Mouse (Mus musculus) liver, embryonic 14.5 days (tissue): ENCODE measurements at regions not wholly inside any gene's neighbourhood (a gene's known extent, or its start where the extent isn't known, plus 50 kb on each side); places are given as distances from the start of the nearest gene placed in this dataset.

ENCODE experiments used
- ATAC-seq: fragments of 200-750 bp; cut with Nextera tagmentation; 2 replicates; pipeline ENCODE4 v1.8.0; 2017; ENCODE audit warnings: moderate number of reproducible peaks, mild to moderate bottlenecking, moderate library complexity; ENCODE audit not compliant: insufficient read depth
- DNase-seq, 3 experiments: peaks; one replicate each; pipeline ENCODE4 v3.0.0-alpha.2; 2012 to 2013; ENCODE audit warnings: low read depth in 3 of 3, low spot score in 3 of 3
- H3K27ac ChIP-seq: fragments of 300-500 bp; sonication (generic); 2 replicates; pipeline ENCODE4 v1.5.1; 2014; ENCODE audit warnings: moderate library complexity, mild to moderate bottlenecking, control low read depth, inconsistent platforms
- H3K27me3 ChIP-seq: fragments of 300-500 bp; sonication (generic); 2 replicates; pipeline ENCODE4 v1.6.1; 2014; ENCODE audit warnings: mild to moderate bottlenecking, low read length, moderate library complexity; ENCODE audit not compliant: control insufficient read depth, insufficient read depth
- H3K36me3 ChIP-seq: fragments of 300-500 bp; sonication (generic); replicated peaks from 2 replicates; pipeline ENCODE4 v1.6.1; 2014; ENCODE audit warnings: low read depth; ENCODE audit not compliant: control insufficient read depth, insufficient read depth
- H3K4me1 ChIP-seq, 2 experiments: fragments of 200-500 bp in 1 of 2; fragments of 300-500 bp in 1 of 2; sonication (generic) in 1 of 2; replicated peaks; 2 replicates each; pipeline ENCODE4 v1.6.1; 2012 to 2014; ENCODE audit warnings: antibody characterized with exemption in 1 of 2, inconsistent platforms in 1 of 2, low read length in 1 of 2; ENCODE audit not compliant: control insufficient read depth in 2 of 2, insufficient read depth in 2 of 2
- H3K4me2 ChIP-seq: fragments of 300-500 bp; sonication (generic); 2 replicates; pipeline ENCODE4 v1.6.1; 2014; ENCODE audit warnings: low read depth, mild to moderate bottlenecking, control low read depth, moderate library complexity
- H3K4me3 ChIP-seq, 2 experiments: fragments of 200-500 bp in 1 of 2; fragments of 300-500 bp in 1 of 2; sonication (generic) in 1 of 2; 2 replicates each; pipeline ENCODE4 v1.5.1; 2012 to 2014; ENCODE audit warnings: low read depth in 2 of 2, low read length in 2 of 2, mild to moderate bottlenecking in 2 of 2, control low read depth in 1 of 2, inconsistent platforms in 1 of 2, moderate library complexity in 1 of 2; ENCODE audit not compliant: insufficient read depth in 1 of 2
- H3K9ac ChIP-seq: fragments of 300-500 bp; sonication (generic); replicated peaks from 2 replicates; pipeline ENCODE4 v1.6.1; 2014; ENCODE audit warnings: mild to moderate bottlenecking, control low read depth, moderate library complexity
- H3K9me3 ChIP-seq: fragments of 300-500 bp; sonication (generic); 2 replicates; pipeline ENCODE4 v1.6.1; 2016; ENCODE audit warnings: low read length, mixed read lengths; ENCODE audit not compliant: control insufficient read depth
- CTCF ChIP-seq: IDR thresholded peaks from 2 replicates; pipeline ENCODE4 v1.5.1; 2016; ENCODE audit warnings: antibody characterized with exemption, low read depth, control low read depth
- EP300 ChIP-seq: IDR thresholded peaks from 2 replicates; pipeline ENCODE4 v1.6.1; 2016; ENCODE audit warnings: antibody characterized with exemption, low read depth
- WGBS: fragments of 180-500 bp; shearing (Covaris S2); extraction: QIAGEN DNeasy Blood & Tissue Kit; methylation state at CpG from one replicate; pipeline ENCODE4 v1.1.7; 2014; ENCODE audit not compliant: insufficient replicate concordance; 5-methylcytosine and 5-hydroxymethylcytosine counted together

GRCm38 (mm10) chr13:102449416-102450121, 243.8 kb upstream of the Cd180 start:
- WGBS = 64% methylated on average over 8 of the region's 8 CpGs
- Histone ChIP-seq H3K4me1 (no peaks in the 10 kb centered on the region), H3K27ac (no peak overlapping the region), H3K4me2 (no peak overlapping the region), H3K36me3 (no peaks in the 10 kb centered on the region), H3K27me3 (no peaks in the 10 kb centered on the region), H3K4me3 (no peak overlapping the region), H3K9me3 (no peaks in the 10 kb centered on the region), H3K9ac (no peak overlapping the region)
- TF ChIP-seq CTCF = no peak
- TF ChIP-seq EP300 = no peak
- ATAC-seq (no peak), DNase-seq (no peak)

DNA sequence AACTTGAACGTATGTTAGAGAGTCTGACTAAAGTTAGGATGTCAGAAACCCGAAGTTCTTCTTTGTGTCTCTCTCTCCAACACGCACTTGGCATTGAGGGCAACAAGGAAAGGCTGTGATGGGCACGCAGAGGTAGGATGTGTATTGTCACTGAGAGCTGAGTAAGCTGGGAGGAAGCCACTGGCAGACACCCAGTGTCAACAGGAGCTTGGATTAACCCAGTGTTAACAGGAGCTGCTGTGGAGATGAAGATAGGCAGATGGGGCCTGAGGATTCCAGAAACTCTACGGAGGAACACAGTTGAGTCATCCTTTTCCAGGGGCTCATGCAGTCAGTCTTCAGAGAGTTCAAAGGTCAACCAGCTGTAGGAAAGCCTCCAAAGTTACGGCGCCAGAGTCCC, 242.2 kb upstream of the Cd180 start:
- Histone ChIP-seq H3K27ac (no peak overlapping the region), H3K9me3 (no peaks in the 10 kb centered on the region), H3K27me3 (no peaks in the 10 kb centered on the region), H3K36me3 (no peaks in the 10 kb centered on the region), H3K4me3 (no peak overlapping the region), H3K4me1 (no peaks in the 10 kb centered on the region), H3K9ac (no peak overlapping the region), H3K4me2 (no peak overlapping the region)
- no peak for ATAC-seq
- 58% methylated on average over 7 of the region's 7 CpGs for WGBS
- TF ChIP-seq EP300 = no peak
- no peak for TF ChIP-seq CTCF
- DNase-seq = no peak

DNA sequence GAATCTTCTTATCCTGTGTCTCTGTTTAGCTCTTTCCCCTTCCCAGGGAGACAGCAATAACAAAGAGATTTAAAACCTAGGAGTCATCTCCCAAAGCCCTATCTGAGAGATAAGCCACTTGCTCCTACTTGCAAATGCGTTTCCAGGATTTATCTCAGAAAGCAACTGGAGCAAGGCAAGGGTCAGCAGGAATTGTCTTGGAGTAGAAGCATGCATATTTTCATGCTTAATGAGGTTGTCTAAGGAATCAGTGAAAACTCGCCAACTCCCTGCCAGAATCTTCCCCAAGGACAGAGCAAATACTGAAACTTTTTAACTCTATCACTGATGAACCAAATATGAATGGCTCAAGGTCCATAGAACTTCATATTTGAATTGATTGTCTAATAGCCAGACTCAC, 234.6 kb upstream of the Cd180 start:
- no peaks in the 10 kb centered on the region for H3K27me3 ChIP-seq
- WGBS = 42% methylated on average over 2 of the region's 2 CpGs
- DNase-seq = no peak

DNA sequence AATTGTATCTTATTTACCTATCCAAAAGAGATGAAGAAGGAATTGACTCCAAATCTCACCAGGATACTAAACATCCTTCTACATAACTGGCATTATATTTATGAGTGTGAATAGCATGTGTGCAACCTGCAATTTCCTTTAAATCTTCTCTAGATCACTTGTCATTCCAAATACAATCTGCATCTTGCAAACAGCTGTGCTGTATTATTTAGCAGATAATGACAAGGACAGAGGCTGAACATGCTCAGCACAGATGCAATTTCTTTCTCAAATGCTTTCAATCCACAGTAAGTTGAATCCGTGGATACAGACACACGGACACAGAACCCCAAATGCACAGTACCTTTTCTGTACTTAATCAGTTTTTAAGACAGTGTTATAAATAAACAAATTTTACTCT, 229.4 kb upstream of the Cd180 start:
- no peaks in the 10 kb centered on the region for H3K9me3 ChIP-seq
- WGBS = 73% methylated on average over 2 of the region's 2 CpGs
- no peak for ATAC-seq

More for the DNA sequence above, 234.6 kb upstream of the Cd180 start:
- Histone ChIP-seq H3K27ac (no peak overlapping the region), H3K36me3 (no peaks in the 10 kb centered on the region), H3K4me2 (no peak overlapping the region), H3K4me1 (no peaks in the 10 kb centered on the region), H3K9ac (no peak overlapping the region), H3K9me3 (no peaks in the 10 kb centered on the region), H3K4me3 (no peak overlapping the region)
- no peak for TF ChIP-seq EP300
- TF ChIP-seq CTCF = no peak
- no peak for ATAC-seq

DNA sequence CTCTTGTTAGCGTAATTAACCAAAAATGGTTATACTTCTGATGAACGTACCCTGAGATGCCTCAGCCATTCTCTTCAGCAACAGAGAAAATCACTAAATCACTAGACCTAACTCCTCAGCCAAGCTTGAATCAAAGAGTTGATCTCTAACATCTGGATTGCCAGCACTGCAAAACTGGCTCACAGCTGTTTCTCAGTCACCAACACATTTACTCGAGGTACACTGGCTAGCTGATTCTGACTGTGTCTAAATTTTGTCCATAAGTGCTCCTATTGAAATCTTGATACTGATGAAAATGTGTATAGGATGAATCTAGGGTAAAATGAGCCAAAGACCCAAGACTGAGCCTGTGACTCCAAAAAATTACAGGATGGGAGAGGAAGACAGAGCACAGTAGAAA, 211.5 kb upstream of the Cd180 start:
- no peak for ATAC-seq
- 69% methylated on average over 3 of the region's 3 CpGs for WGBS

More for the DNA sequence above, 229.4 kb upstream of the Cd180 start:
- DNase-seq = no peak
- TF ChIP-seq EP300 (no peak), CTCF (no peak)
- no peak overlapping the region for H3K4me2 ChIP-seq
- H3K27ac ChIP-seq = no peak overlapping the region
- no peaks in the 10 kb centered on the region for H3K36me3 ChIP-seq
- no peaks in the 10 kb centered on the region for H3K4me1 ChIP-seq
- H3K27me3 ChIP-seq = no peaks in the 10 kb centered on the region
- no peak overlapping the region for H3K9ac ChIP-seq
- H3K4me3 ChIP-seq = no peak overlapping the region

More for the DNA sequence above, 211.5 kb upstream of the Cd180 start:
- TF ChIP-seq CTCF (no peak), EP300 (no peak)
- no peak overlapping the region for H3K27ac ChIP-seq
- H3K36me3 ChIP-seq = no peaks in the 10 kb centered on the region
- H3K9ac ChIP-seq = no peak overlapping the region
- no peak overlapping the region for H3K4me2 ChIP-seq
- DNase-seq = no peak
- no peaks in the 10 kb centered on the region for H3K27me3 ChIP-seq
- no peak overlapping the region for H3K4me3 ChIP-seq
- H3K9me3 ChIP-seq = no peaks in the 10 kb centered on the region
- H3K4me1 ChIP-seq = no peaks in the 10 kb centered on the region
